Mouse (Mus musculus): ENCODE data around the gene Lrrc4. TPM values are rescaled to one million over a fixed set of nuclear protein-coding genes. Genes with fewer than 3 reads are reported as not detected.

Lrrc4 gene
- total RNA-seq, 2 experiments from 2014 or later, result 86.3 to 97.2 TPM

GRCm38 (mm10) chr6:28855442-28855841, 23.9 kb upstream of the Lrrc4 start:
- no peak for DNase-seq (ENCODE audit: extremely low spot score in 1 of 2, low spot score in 1 of 2)

- DNase-seq (ENCODE audit: extremely low spot score in 1 of 2, low spot score in 1 of 2), result no peak
These were observed 23.1 kb upstream of the Lrrc4 start for GRCm38 (mm10) chr6:28854598-28854997.

- no peak for DNase-seq (ENCODE audit: extremely low spot score in 1 of 2, low spot score in 1 of 2)
These were observed 22.1 kb upstream of the Lrrc4 start for GRCm38 (mm10) chr6:28853654-28854053.

GRCm38 (mm10) chr6:28853164-28853563, 21.6 kb upstream of the Lrrc4 start:
- DNase-seq (ENCODE audit: extremely low spot score in 1 of 2, low spot score in 1 of 2), result no peak

GRCm38 (mm10) chr6:28852342-28852741, 20.8 kb upstream of the Lrrc4 start:
- no peak for DNase-seq (ENCODE audit: extremely low spot score in 1 of 2, low spot score in 1 of 2)

- no peak for DNase-seq (ENCODE audit: extremely low spot score in 1 of 2, low spot score in 1 of 2)
These were observed 18.9 kb upstream of the Lrrc4 start for GRCm38 (mm10) chr6:28850326-28850900.

GRCm38 (mm10) chr6:28849317-28849716, 17.8 kb upstream of the Lrrc4 start:
- DNase-seq (ENCODE audit: extremely low spot score in 1 of 2, low spot score in 1 of 2), result no peak

GRCm38 (mm10) chr6:28848891-28849290, 17.3 kb upstream of the Lrrc4 start:
- DNase-seq (ENCODE audit: extremely low spot score in 1 of 2, low spot score in 1 of 2), result no peak

- no peak for DNase-seq (ENCODE audit: extremely low spot score in 1 of 2, low spot score in 1 of 2)
These were observed 16.8 kb upstream of the Lrrc4 start for GRCm38 (mm10) chr6:28848285-28848794.

- no peak for DNase-seq (ENCODE audit: extremely low spot score in 1 of 2, low spot score in 1 of 2)
These were observed 16.1 kb upstream of the Lrrc4 start for GRCm38 (mm10) chr6:28847616-28848015.

GRCm38 (mm10) chr6:28845610-28846009, 14.1 kb upstream of the Lrrc4 start:
- DNase-seq (ENCODE audit: extremely low spot score in 1 of 2, low spot score in 1 of 2), result no peak

GRCm38 (mm10) chr6:28842375-28843276, 11.1 kb upstream of the Lrrc4 start:
- DNase-seq (ENCODE audit: extremely low spot score in 1 of 2, low spot score in 1 of 2), result no peak

GRCm38 (mm10) chr6:28841569-28841968, 10.0 kb upstream of the Lrrc4 start:
- no peak for DNase-seq (ENCODE audit: extremely low spot score in 1 of 2, low spot score in 1 of 2)

- no peak for DNase-seq (ENCODE audit: extremely low spot score in 1 of 2, low spot score in 1 of 2)
These were observed 5.1 kb upstream of the Lrrc4 start for GRCm38 (mm10) chr6:28836600-28836999.

- DNase-seq (ENCODE audit: extremely low spot score in 1 of 2, low spot score in 1 of 2), result no peak
These were observed 2.5 kb upstream of the Lrrc4 start for GRCm38 (mm10) chr6:28834046-28834445.

GRCm38 (mm10) chr6:28833380-28833822, 1.9 kb upstream of the Lrrc4 start:
- peak; percentile 53 for DNase-seq (ENCODE audit: extremely low spot score in 1 of 2, low spot score in 1 of 2)

- DNase-seq (ENCODE audit: extremely low spot score in 1 of 2, low spot score in 1 of 2), result peak; percentile 56 to 59
These were observed 1.3 kb upstream of the Lrrc4 start for GRCm38 (mm10) chr6:28832751-28833291.

GRCm38 (mm10) chr6:28831854-28832750, 555 bp upstream of the Lrrc4 start:
- peak in 1 of 2 experiments; percentile 55 for DNase-seq (ENCODE audit: extremely low spot score in 1 of 2, low spot score in 1 of 2)

GRCm38 (mm10) chr6:28830306-28830705, 1.2 kb downstream of the Lrrc4 start:
- DNase-seq (ENCODE audit: extremely low spot score in 1 of 2, low spot score in 1 of 2), result no peak

GRCm38 (mm10) chr6:28828593-28828992, 3.0 kb downstream of the Lrrc4 start:
- DNase-seq (ENCODE audit: extremely low spot score in 1 of 2, low spot score in 1 of 2), result peak in 1 of 2 experiments; percentile 51
